Mouse (Mus musculus) neural tube, embryonic 14.5 days (tissue): ENCODE results near the gene Arpin. TPM values are rescaled to one million over a fixed set of nuclear protein-coding genes. Genes with fewer than 3 reads are reported as not detected.

Experiments
- ATAC-seq: fragments of 200-750 bp; cut with Nextera tagmentation; 2 replicates; pipeline ENCODE4 v1.8.0; 2017; ENCODE audit warnings: low read depth, mild to moderate bottlenecking, moderate TSS enrichment, moderate library complexity
- H3K27ac ChIP-seq: fragments of 300-500 bp; sonication (generic); 2 replicates; pipeline ENCODE4 v1.5.1; 2014; ENCODE audit warnings: low read depth, mild to moderate bottlenecking, control low read depth, low read length, moderate library complexity, mixed read lengths
- H3K27me3 ChIP-seq: fragments of 300-500 bp; sonication (generic); 2 replicates; pipeline ENCODE4 v1.6.1; 2014; ENCODE audit warnings: low read length; ENCODE audit not compliant: control insufficient read depth, insufficient read depth
- H3K36me3 ChIP-seq: fragments of 300-500 bp; sonication (generic); 2 replicates; pipeline ENCODE4 v1.6.1; 2014; ENCODE audit warnings: low read length, mixed read lengths; ENCODE audit not compliant: control insufficient read depth, insufficient read depth
- H3K4me1 ChIP-seq: fragments of 300-500 bp; sonication (generic); 2 replicates; pipeline ENCODE4 v1.6.1; 2014; ENCODE audit warnings: low read length; ENCODE audit not compliant: control insufficient read depth, insufficient read depth
- H3K4me2 ChIP-seq: fragments of 300-500 bp; sonication (generic); 2 replicates; pipeline ENCODE4 v1.6.1; 2014; ENCODE audit warnings: mild to moderate bottlenecking, low read depth, low read length, control low read depth
- H3K4me3 ChIP-seq: fragments of 300-500 bp; sonication (generic); 2 replicates; pipeline ENCODE4 v1.5.1; 2014; ENCODE audit warnings: low read depth, low read length, control low read depth, mixed read lengths
- H3K9ac ChIP-seq: fragments of 300-500 bp; sonication (generic); replicated peaks from 2 replicates; pipeline ENCODE4 v1.6.1; 2014; ENCODE audit warnings: low read depth, mild to moderate bottlenecking, control low read depth, low read length, mixed read lengths
- H3K9me3 ChIP-seq: fragments of 300-500 bp; sonication (generic); 2 replicates; pipeline ENCODE4 v1.6.1; 2016; ENCODE audit warnings: low read length; ENCODE audit not compliant: control insufficient read depth
- WGBS: fragments of 180-500 bp; shearing (Covaris S2); extraction: QIAGEN DNeasy Blood & Tissue Kit; methylation state at CpG from one replicate; pipeline ENCODE4 v1.1.7; 2014; 5-methylcytosine and 5-hydroxymethylcytosine counted together
- microRNA-seq: library from miRNA; unstranded; fragments of <30 nt; microRNA quantifications from one replicate; pipeline ENCODE4, GENCODE M21; 2016
- polyA plus RNA-seq: library from polyadenylated mRNA; unstranded; fragments of >200 nt; fragmentation: Nextera tagmentation; extraction: Ambion mirVana; gene quantifications from 2 replicates; pipeline ENCODE4 v1.2.1, GENCODE M21; 2014

The Arpin gene
- polyA plus RNA-seq, 1 experiment from 2014 or later = 18.9 TPM

DNA sequence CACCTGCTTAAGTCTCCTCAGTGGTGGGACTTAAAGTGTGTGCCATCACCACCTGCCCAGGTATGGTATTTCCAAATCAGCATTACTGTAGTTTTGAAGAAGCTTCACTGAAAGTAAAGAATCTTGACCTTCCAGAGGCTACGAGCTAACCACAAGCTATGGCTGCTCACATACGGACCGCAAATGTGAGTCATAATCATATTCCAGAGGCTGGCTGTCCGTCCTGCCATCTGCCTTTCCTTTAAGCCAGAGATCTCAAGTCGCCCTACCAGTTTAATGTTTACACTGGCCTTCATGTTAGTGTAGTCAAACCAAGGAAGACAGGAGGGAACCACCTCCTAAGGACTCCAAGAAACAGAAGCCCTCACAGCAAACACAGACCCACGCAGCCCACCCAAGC lies 53.3 kb downstream of the Arpin start:
- Histone ChIP-seq H3K4me1 (no peaks in the 10 kb centered on the region), H3K27ac (no peak overlapping the region), H3K9ac (no peak overlapping the region), H3K4me2 (no peak overlapping the region), H3K27me3 (no peaks in the 10 kb centered on the region), H3K9me3 (no peaks in the 10 kb centered on the region), H3K36me3 (peaks cover 23% of the 10 kb centered on the region), H3K4me3 (no peak overlapping the region)
- WGBS = 96% methylated on average over 6 of the region's 6 CpGs
- ATAC-seq = no peak

DNA sequence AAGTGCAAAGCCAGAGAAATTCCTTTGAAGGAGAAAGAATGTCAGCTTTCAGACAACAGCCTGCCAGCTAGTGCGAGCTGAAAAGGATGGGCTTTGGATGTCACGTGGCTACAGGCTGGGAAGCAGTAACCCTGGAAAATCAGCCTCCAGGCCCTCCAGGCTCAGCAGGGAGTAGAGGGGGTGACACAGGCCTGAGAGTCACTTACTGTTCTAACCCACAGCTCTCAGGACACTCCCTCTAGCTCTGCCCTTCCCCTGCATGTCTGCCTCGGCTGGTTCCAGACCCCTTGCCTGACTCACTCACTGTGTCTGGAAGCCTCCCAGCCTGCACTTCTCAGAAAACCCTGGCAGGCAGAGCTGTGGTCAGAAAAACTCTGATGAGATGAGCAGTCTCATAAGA lies 54.2 kb downstream of the Arpin start:
- no peaks in the 10 kb centered on the region for H3K27me3 ChIP-seq
- whole genome bisulfite sequencing = 53% methylated on average over 3 of the region's 3 CpGs
- H3K27ac ChIP-seq = no peak overlapping the region
- H3K4me2 ChIP-seq = no peak overlapping the region
- no peaks in the 10 kb centered on the region for H3K4me1 ChIP-seq
- H3K36me3 ChIP-seq = peaks cover 23% of the 10 kb centered on the region
- no peak for ATAC-seq
- H3K9ac ChIP-seq = no peak overlapping the region
- H3K4me3 ChIP-seq = no peak overlapping the region
- no peaks in the 10 kb centered on the region for H3K9me3 ChIP-seq

DNA sequence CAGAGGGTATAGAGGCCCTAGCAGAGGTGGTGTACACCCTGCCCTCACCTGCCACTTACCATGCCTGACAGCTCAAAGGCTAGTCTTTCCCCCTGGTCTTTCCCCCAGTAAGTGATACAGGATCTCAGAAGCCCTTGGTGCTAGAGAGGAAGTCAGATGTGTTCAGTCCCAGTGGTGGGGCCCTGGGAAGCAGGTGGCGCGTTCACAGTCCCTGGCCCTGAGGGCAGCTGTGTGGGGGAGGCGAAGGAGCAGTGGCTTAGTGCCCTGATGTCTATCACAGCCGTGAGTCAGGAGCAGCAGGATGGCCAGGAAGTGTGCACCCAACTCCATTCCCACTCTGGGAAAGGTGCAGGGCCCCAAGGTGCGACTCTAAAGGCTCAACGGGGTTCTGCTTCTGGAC lies 55.1 kb downstream of the Arpin start:
- Histone ChIP-seq H3K9ac (no peak overlapping the region), H3K4me3 (no peak overlapping the region), H3K36me3 (peaks cover 17% of the 10 kb centered on the region), H3K4me2 (no peak overlapping the region), H3K27me3 (no peaks in the 10 kb centered on the region), H3K27ac (no peak overlapping the region), H3K4me1 (no peaks in the 10 kb centered on the region), H3K9me3 (no peaks in the 10 kb centered on the region)
- WGBS = 86% methylated on average over 6 of the region's 6 CpGs
- ATAC-seq = no peak

DNA sequence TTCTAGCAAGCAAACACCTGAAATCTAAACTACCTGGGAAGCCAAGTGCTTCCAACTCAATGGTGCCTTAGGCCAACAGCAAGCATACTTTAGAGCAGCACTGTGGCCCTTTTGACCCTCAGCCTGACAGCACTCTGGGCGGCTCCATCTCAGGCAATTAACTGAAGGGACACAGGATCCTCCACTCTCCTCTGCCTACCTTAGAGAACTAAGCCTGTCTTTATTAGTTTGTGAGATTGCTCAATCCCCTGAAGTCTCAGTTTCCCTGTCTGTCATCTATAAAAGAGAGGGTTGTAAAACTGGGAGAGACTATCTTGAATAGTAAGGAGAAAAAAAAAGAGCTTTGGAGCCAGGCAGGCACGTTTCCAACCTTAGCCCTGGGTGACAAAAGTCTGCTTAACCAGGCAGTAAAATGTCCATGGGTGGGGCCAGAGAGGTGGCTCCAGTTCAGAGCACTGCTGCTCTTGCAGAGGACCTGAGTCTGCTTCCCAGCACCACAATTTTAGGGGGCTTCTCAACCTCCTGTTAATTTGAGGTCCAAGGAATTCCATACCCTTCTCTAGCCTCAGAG lies 56.6 kb downstream of the Arpin start:
- H3K4me2 ChIP-seq = no peak overlapping the region
- no peak overlapping the region for H3K4me3 ChIP-seq
- H3K36me3 ChIP-seq = peaks cover 12% of the 10 kb centered on the region
- no peak overlapping the region for H3K9ac ChIP-seq
- no peaks in the 10 kb centered on the region for H3K4me1 ChIP-seq
- H3K27me3 ChIP-seq = no peaks in the 10 kb centered on the region
- H3K9me3 ChIP-seq = no peaks in the 10 kb centered on the region
- WGBS = 35% methylated on average over 2 of the region's 2 CpGs
- H3K27ac ChIP-seq = no peak overlapping the region
- no peak for ATAC-seq

Small RNAs within 50 kb of the gene (microRNA-seq; reads per million reads assigned to microRNA genes)
- not detected for gene Gm24541

Other genes with a start within 250 kb of the Arpin start
- 1.3 and 2.3 TPM in 2 replicates for gene Kif7, start 219.6 kb downstream of the Arpin start, polyA plus RNA-seq
- gene Plin1, start 202.5 kb downstream of the Arpin start, polyA plus RNA-seq = 0.17 TPM in 1 of 2 replicates, not detected in the other
- 13.4 and 16.2 TPM in 2 replicates for gene Pex11a, start 192.2 kb downstream of the Arpin start, polyA plus RNA-seq
- gene Wdr93, start 192.2 kb downstream of the Arpin start, polyA plus RNA-seq = 0.08 and 0.12 TPM in 2 replicates
- not detected in 2 replicates for gene Mesp1, start 141.6 kb downstream of the Arpin start, polyA plus RNA-seq
- gene Mesp2, start 124.6 kb downstream of the Arpin start, polyA plus RNA-seq = 0.71 and 1.2 TPM in 2 replicates
- 0.95 and 7.2 TPM in 2 replicates for gene Anpep, start 74.3 kb downstream of the Arpin start, polyA plus RNA-seq
- 42.0 and 48.8 TPM in 2 replicates for gene Ap3s2, start 14.7 kb downstream of the Arpin start, polyA plus RNA-seq
- 14.0 and 14.1 TPM in 2 replicates for gene Zfp710, start 89.5 kb upstream of the Arpin start, polyA plus RNA-seq
- gene Idh2, start 180.0 kb upstream of the Arpin start, polyA plus RNA-seq = 189 and 215 TPM in 2 replicates